Comparison of ENCODE assay signal across 8 mouse cellular contexts in genomic region chr12:21373100-21373819, GRCm38 (mm10). TPM values are rescaled to one million over a fixed set of nuclear protein-coding genes. Genes with fewer than 3 reads are reported as not detected.
DNase-seq lines count a peak whose midpoint lies in the region; ATAC-seq and TF ChIP-seq lines count a peak whose summit lies in the region.

TSS of gene Adam17 (minus strand) at chr12:21373632.

- no peaks in the 10 kb centered on the region for H3K36me3 ChIP-seq in embryonic facial prominence, embryonic 13.5 days
- H3K36me3 ChIP-seq in kidney, adult 2 months (ENCODE audit: control insufficient read depth, insufficient read depth, low read length): no peaks in the 10 kb centered on the region
- no peaks in the 10 kb centered on the region for H3K36me3 ChIP-seq in limb, embryonic 12.5 days
- no peaks in the 10 kb centered on the region for H3K36me3 ChIP-seq in midbrain, embryonic 15.5 days (replicated peaks)
- no peaks in the 10 kb centered on the region for H3K36me3 ChIP-seq in spleen, adult 2 months (ENCODE audit: control insufficient read depth, insufficient read depth, low read length)

- peaks cover 8% of the 10 kb centered on the region; the same call in 1 of the 2 replicates for H3K4me1 ChIP-seq in embryonic facial prominence, embryonic 13.5 days
- peaks cover 6% of the 10 kb centered on the region; the same call in 1 of the 2 replicates for H3K4me1 ChIP-seq in kidney, adult 2 months (ENCODE audit: control insufficient read depth, insufficient read depth, low read length)
- H3K4me1 ChIP-seq in limb, embryonic 12.5 days (replicated peaks): no peaks in the 10 kb centered on the region; the same call in 1 of the 2 replicates
- H3K4me1 ChIP-seq in midbrain, embryonic 15.5 days: peaks cover 19% of the 10 kb centered on the region
- H3K4me1 ChIP-seq in spleen, adult 2 months (ENCODE audit: control insufficient read depth, insufficient read depth, insufficient read length): no peaks in the 10 kb centered on the region; the same call in none of the 2 replicates

- peak within 1 kb of the TSS; percentile 96 for H3K27ac ChIP-seq in embryonic facial prominence, embryonic 13.5 days
- peak within 1 kb of the TSS; percentile 94 for H3K27ac ChIP-seq in kidney, adult 2 months (ENCODE audit: insufficient read depth, low read depth, low read length)
- H3K27ac ChIP-seq in limb, embryonic 12.5 days: peak within 1 kb of the TSS; percentile 96
- H3K27ac ChIP-seq in midbrain, embryonic 15.5 days: peak within 1 kb of the TSS; percentile 94
- peak within 1 kb of the TSS; percentile 92 for H3K27ac ChIP-seq in spleen, adult 2 months (ENCODE audit: insufficient read depth, low read length)

- peak within 1 kb of the TSS; percentile 67 for H3K4me2 ChIP-seq in embryonic facial prominence, embryonic 13.5 days
- peak within 1 kb of the TSS; percentile 73 for H3K4me2 ChIP-seq in limb, embryonic 12.5 days
- peak within 1 kb of the TSS; percentile 66 for H3K4me2 ChIP-seq in midbrain, embryonic 15.5 days

- peak; percentile 98 for ATAC-seq in embryonic facial prominence, embryonic 13.5 days (ENCODE audit: insufficient number of reproducible peaks, insufficient read depth, low FRiP score, low TSS enrichment, low read depth)
- ATAC-seq in limb, embryonic 12.5 days (ENCODE audit: insufficient number of reproducible peaks, insufficient read depth, low FRiP score, low TSS enrichment, low read depth): peak; percentile 96
- peak; percentile 98 for ATAC-seq in midbrain, embryonic 15.5 days (replicated peaks)

- H3K4me3 ChIP-seq in embryonic facial prominence, embryonic 13.5 days: peak within 1 kb of the TSS; percentile 78
- peak within 1 kb of the TSS; percentile 66 for H3K4me3 ChIP-seq in kidney, adult 2 months (ENCODE audit: insufficient read depth, low read depth, low read length)
- H3K4me3 ChIP-seq in limb, embryonic 12.5 days (replicated peaks): peak within 1 kb of the TSS; percentile 66
- peak within 1 kb of the TSS; percentile 78 for H3K4me3 ChIP-seq in midbrain, embryonic 15.5 days
- H3K4me3 ChIP-seq in spleen, adult 2 months (ENCODE audit: extremely low read depth, insufficient read depth, insufficient read length): peak within 1 kb of the TSS; percentile 85

- no peaks in the 10 kb centered on the region for H3K27me3 ChIP-seq in embryonic facial prominence, embryonic 13.5 days
- H3K27me3 ChIP-seq in kidney, adult 2 months (replicated peaks; ENCODE audit: control insufficient read depth, insufficient read depth, low read length): no peaks in the 10 kb centered on the region
- no peaks in the 10 kb centered on the region for H3K27me3 ChIP-seq in limb, embryonic 12.5 days
- no peaks in the 10 kb centered on the region for H3K27me3 ChIP-seq in midbrain, embryonic 15.5 days (replicated peaks)
- no peaks in the 10 kb centered on the region for H3K27me3 ChIP-seq in spleen, adult 2 months (ENCODE audit: control insufficient read depth, insufficient read depth, low read length)

- no peaks in the 10 kb centered on the region for H3K9me3 ChIP-seq in embryonic facial prominence, embryonic 13.5 days
- no peaks in the 10 kb centered on the region for H3K9me3 ChIP-seq in limb, embryonic 12.5 days
- no peaks in the 10 kb centered on the region for H3K9me3 ChIP-seq in midbrain, embryonic 15.5 days

- peak within 1 kb of the TSS; percentile 91 for H3K9ac ChIP-seq in embryonic facial prominence, embryonic 13.5 days
- H3K9ac ChIP-seq in limb, embryonic 12.5 days (replicated peaks): peak within 1 kb of the TSS; percentile 83
- peak within 1 kb of the TSS; percentile 90 for H3K9ac ChIP-seq in midbrain, embryonic 15.5 days

- under 1% methylated on average over 53 of the region's 55 CpGs for WGBS in embryonic facial prominence, embryonic 13.5 days
- WGBS in kidney, adult 2 months: under 1% methylated on average over 55 of the region's 55 CpGs
- WGBS in limb, embryonic 12.5 days: under 1% methylated on average over 55 of the region's 55 CpGs
- WGBS in midbrain, embryonic 15.5 days: under 1% methylated on average over 55 of the region's 55 CpGs
- WGBS in spleen, adult 2 months: under 1% methylated on average over 55 of the region's 55 CpGs

- DNase-seq in 3134 (ENCODE audit: extremely low read depth, insufficient read length, low spot score): peak; percentile 99
- DNase-seq in adrenal gland, postnatal 36 days: peak; percentile 97 to 98
- DNase-seq in heart, adult 18-20 months: peak; percentile 98
- DNase-seq in kidney, adult 2 months: peak; percentile 98
- peak; percentile 88 to 94 for DNase-seq in spleen, adult 2 months (ENCODE audit: low read depth in 1 of 2, low spot score in 2 of 2)

- TF ChIP-seq POLR2A in kidney, adult 2 months (IDR thresholded peaks at IDR 0.05; ENCODE audit: low read depth, low read length): peak; percentile 69
- peak; percentile 75 for TF ChIP-seq POLR2A in spleen, adult 2 months (IDR thresholded peaks at IDR 0.05; ENCODE audit: low read depth, low read length)

- TF ChIP-seq CTCF in kidney, adult 2 months (conservative IDR thresholded peaks at IDR 0.05; ENCODE audit: insufficient read depth, insufficient read length, low read depth, low read length): peak; percentile 51
- TF ChIP-seq CTCF in spleen, adult 2 months (IDR thresholded peaks at IDR 0.05; ENCODE audit: extremely low read depth, insufficient read depth, insufficient read length, insufficient replicate concordance): peak; percentile 40; the same call in 1 of the 2 replicates

RNA-seq across cellular contexts. Expression of gene Adam17, which starts in this region (rescaled TPM):
- total RNA-seq in adrenal gland, postnatal 36 days (2021): 10 to 100 TPM; 45.9 to 56.9 TPM
- polyA plus RNA-seq in embryonic facial prominence, embryonic 13.5 days (2015; fragmentation: Nextera tagmentation; extraction: Ambion mirVana): 42.2 and 47.1 TPM in 2 replicates
- 10 to 100 TPM; 42.8 to 50.2 TPM for total RNA-seq in heart, adult 18-20 months (2021)
- polyA plus RNA-seq in kidney, adult 2 months (2012; rRNA removed): 15.8 and 19.1 TPM in 2 replicates
- polyA plus RNA-seq in limb, embryonic 12.5 days (2016; fragmentation: Nextera tagmentation; extraction: Ambion mirVana): 47.6 and 49.7 TPM in 2 replicates
- polyA plus RNA-seq in midbrain, embryonic 15.5 days (2015; fragmentation: Nextera tagmentation; extraction: Ambion mirVana): 17.3 and 17.5 TPM in 2 replicates
- polyA plus RNA-seq in spleen, adult 2 months (2012; rRNA removed): 20.3 and 22.2 TPM in 2 replicates

Comparison
In these comparisons a context has a peak if more than half of its experiments do, and no peak if none do; other contexts are left out.
1. Peak in every context shown above with its lines: DNase-seq, ATAC-seq, H3K4me3 ChIP-seq and H3K27ac ChIP-seq.